Comparison of ENCODE assay signal across 8 mouse cellular contexts in genomic region chr17:5261131-5261651, GRCm38 (mm10).
A peak's percentile ranks its signal among the peaks of the same experiment; 100 is the strongest.
DNase-seq lines count a peak whose midpoint lies in the region; ATAC-seq lines count a peak whose summit lies in the region.
"Had no signal": no experiment of that assay in that cellular context is flagged by ENCODE, and none has a peak within 500 bp of the region (broad histone marks: within the 10 kb centered on the region; RNA-seq: fewer than 3 reads in every experiment).

No protein-coding gene starts in this region.

- ATAC-seq in megakaryocyte-erythroid progenitor cell, adult 5-6 weeks (replicated peaks; ENCODE audit: low FRiP score, low TSS enrichment, poor library complexity, severe bottlenecking): no peak

- DNase-seq in layer of hippocampus, adult 11-12 months (ENCODE audit: low spot score): peak; percentile 59
- DNase-seq in layer of hippocampus, postnatal 10 days (ENCODE audit: low spot score in 2 of 2): no peak
- DNase-seq in right cerebral cortex, adult 18-20 months: peak; percentile 76
- no peak for DNase-seq in right cerebral cortex, postnatal 4 days
- DNase-seq in left cerebral cortex, postnatal 25 days (ENCODE audit: low spot score in 2 of 2): peak; percentile 45 to 88
- DNase-seq in c-Kit-positive CD71-positive TER-119-positive erythroid progenitor cells, embryonic 14.5 days (ENCODE audit: low spot score): no peak
- DNase-seq: thymus, postnatal 14 days had no signal

- intact Hi-C loops in left cerebral cortex, postnatal 25 days (cut with DNase I): loop anchor here (2.0 kb wide), 2 partner anchors 16 to 26 kb away; no protein-coding TSS in a partner anchor

Comparison
In these comparisons a context has a peak if more than half of its experiments do, and no peak if none do; other contexts are left out.
1. DNase-seq: peak in layer of hippocampus, adult 11-12 months (single experiment), right cerebral cortex, adult 18-20 months (single experiment) and left cerebral cortex, postnatal 25 days (2 of 2); none in layer of hippocampus, postnatal 10 days (0 of 2), right cerebral cortex, postnatal 4 days (single experiment) and c-Kit-positive CD71-positive TER-119-positive erythroid progenitor cells, embryonic 14.5 days (single experiment).